Mouse (Mus musculus) spleen, postnatal 10 days (tissue): ENCODE measurements around the gene Srarp.

Experiments
- DNase-seq, 2 experiments: peaks; one replicate each; pipeline ENCODE4 v3.0.0; 2021 to 2022; ENCODE audit warnings: low spot score in 2 of 2

Srarp gene

GRCm38 (mm10) chr4:141458236-141458635 lies 22.3 kb upstream of the Srarp start:
- DNase-seq = no peak

GRCm38 (mm10) chr4:141456193-141456938 lies 20.5 kb upstream of the Srarp start:
- no peak for DNase-seq

- no peak for DNase-seq
These were observed 19.6 kb upstream of the Srarp start for GRCm38 (mm10) chr4:141455526-141455925.

GRCm38 (mm10) chr4:141454581-141455350 lies 18.9 kb upstream of the Srarp start:
- DNase-seq = no peak

- DNase-seq = no peak
These were observed 16.1 kb upstream of the Srarp start for GRCm38 (mm10) chr4:141451916-141452450.

GRCm38 (mm10) chr4:141451251-141451650 lies 15.3 kb upstream of the Srarp start:
- DNase-seq = no peak

- DNase-seq = no peak
These were observed 10.3 kb upstream of the Srarp start for GRCm38 (mm10) chr4:141446211-141446610.

- no peak for DNase-seq
These were observed 9.4 kb upstream of the Srarp start for GRCm38 (mm10) chr4:141445328-141445720.

- DNase-seq = peak; percentile 88 to 93
These were observed 8.8 kb upstream of the Srarp start, which contains the start of gene Zbtb17 for GRCm38 (mm10) chr4:141444451-141445327. TSS of gene Zbtb17 (plus strand) at chr4:141444654.

- DNase-seq = no peak
These were observed 7.9 kb upstream of the Srarp start for GRCm38 (mm10) chr4:141443641-141444429.

- no peak for DNase-seq
These were observed 5.0 kb upstream of the Srarp start for GRCm38 (mm10) chr4:141440877-141441276.

GRCm38 (mm10) chr4:141439083-141439803 lies 3.3 kb upstream of the Srarp start:
- no peak for DNase-seq

GRCm38 (mm10) chr4:141433191-141433590 lies 2.7 kb downstream of the Srarp start:
- no peak for DNase-seq

GRCm38 (mm10) chr4:141432666-141433065 lies 3.2 kb downstream of the Srarp start:
- DNase-seq = no peak

GRCm38 (mm10) chr4:141430997-141431396 lies 4.9 kb downstream of the Srarp start:
- DNase-seq = peak; percentile 63 to 78

GRCm38 (mm10) chr4:141429847-141430246 lies 6.1 kb downstream of the Srarp start:
- DNase-seq = no peak

- no peak for DNase-seq
These were observed 6.5 kb downstream of the Srarp start for GRCm38 (mm10) chr4:141429381-141429780.

GRCm38 (mm10) chr4:141427921-141428320 lies 8.0 kb downstream of the Srarp start:
- no peak for DNase-seq

- no peak for DNase-seq
These were observed 8.8 kb downstream of the Srarp start for GRCm38 (mm10) chr4:141426796-141427745.
